Mouse (Mus musculus): ENCODE data around the gene Nudt22.

DNA sequence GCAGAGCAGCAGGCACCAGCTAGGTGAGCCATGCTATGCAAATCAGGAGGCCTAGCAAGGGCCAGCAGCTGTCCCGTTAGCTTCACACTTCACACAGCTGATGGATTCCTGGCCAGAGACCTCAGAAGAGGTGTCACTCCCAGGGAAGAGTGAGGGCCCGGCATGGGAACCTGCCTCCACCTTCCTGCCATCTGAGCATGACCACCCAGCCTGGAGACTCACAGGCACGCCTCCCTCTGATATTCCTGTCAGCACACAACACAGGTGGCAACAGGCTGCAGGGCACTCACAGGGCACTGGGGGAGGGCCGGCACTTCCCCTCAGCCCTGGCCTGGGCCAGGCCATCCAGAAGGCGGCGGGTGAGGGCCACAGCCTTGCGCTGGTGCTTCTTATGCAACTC, 40.5 kb downstream of the Nudt22 start:
- TF ChIP-seq CTCF (IDR thresholded peaks at IDR 0.05) (no peak), EP300 (IDR thresholded peaks at IDR 0.05) (no peak)
